In genomic region chr5:138753946-138754302, GRCm38 (mm10) we compare ENCODE assay signal across 8 mouse cellular contexts. TPM values are rescaled to one million over a fixed set of nuclear protein-coding genes. Genes with fewer than 3 reads are reported as not detected.
DNase-seq lines count a peak whose midpoint lies in the region; ATAC-seq and TF ChIP-seq lines count a peak whose summit lies in the region.

No protein-coding gene starts in this region.

- peak overlapping the region; percentile 72; the same call in 1 of the 2 replicates for H3K9ac ChIP-seq in heart, postnatal 0 days (replicated peaks; ENCODE audit: low read depth, low read length)
- H3K9ac ChIP-seq in liver, embryonic 15.5 days: no peak overlapping the region
- H3K9ac ChIP-seq in stomach, embryonic 15.5 days: peak overlapping the region; percentile 58; the same call in 1 of the 2 replicates

- no peak for TF ChIP-seq CTCF in heart, postnatal 0 days (IDR thresholded peaks at IDR 0.05; ENCODE audit: low read depth)

- H3K4me3 ChIP-seq in megakaryocyte, embryonic 14.5 days (replicated peaks): peak overlapping the region; percentile 35
- peak overlapping the region; percentile 53 for H3K4me3 ChIP-seq in heart, postnatal 0 days (ENCODE audit: low read depth, low read length)
- peak overlapping the region; percentile 54 for H3K4me3 ChIP-seq in liver, embryonic 15.5 days (replicated peaks)
- H3K4me3 ChIP-seq in stomach, embryonic 15.5 days (replicated peaks): peak overlapping the region; percentile 70

- 9% methylated on average over 9 of the region's 9 CpGs for WGBS in heart, postnatal 0 days
- WGBS in liver, embryonic 15.5 days (ENCODE audit: insufficient replicate concordance): 17% methylated on average over 9 of the region's 9 CpGs
- 9% methylated on average over 9 of the region's 9 CpGs for WGBS in stomach, embryonic 15.5 days

- peaks cover 6% of the 10 kb centered on the region for H3K36me3 ChIP-seq in megakaryocyte, embryonic 14.5 days (replicated peaks; ENCODE audit: low read length)
- H3K36me3 ChIP-seq in heart, postnatal 0 days (replicated peaks; ENCODE audit: control insufficient read depth, insufficient read depth, low read length): no peaks in the 10 kb centered on the region
- H3K36me3 ChIP-seq in liver, embryonic 15.5 days (replicated peaks): no peaks in the 10 kb centered on the region
- no peaks in the 10 kb centered on the region for H3K36me3 ChIP-seq in stomach, embryonic 15.5 days

- no peaks in the 10 kb centered on the region for H3K9me3 ChIP-seq in megakaryocyte, embryonic 14.5 days
- no peaks in the 10 kb centered on the region for H3K9me3 ChIP-seq in heart, postnatal 0 days (replicated peaks; ENCODE audit: control insufficient read depth, low read length)
- H3K9me3 ChIP-seq in liver, embryonic 15.5 days (replicated peaks): no peaks in the 10 kb centered on the region
- no peaks in the 10 kb centered on the region for H3K9me3 ChIP-seq in stomach, embryonic 15.5 days

- H3K27ac ChIP-seq in heart, postnatal 0 days (ENCODE audit: low read depth): peak overlapping the region; percentile 81
- H3K27ac ChIP-seq in liver, embryonic 15.5 days (replicated peaks): no peak overlapping the region
- H3K27ac ChIP-seq in stomach, embryonic 15.5 days: peak overlapping the region; percentile 94

- peak overlapping the region; percentile 83 for H3K4me2 ChIP-seq in heart, postnatal 0 days (ENCODE audit: low read depth, low read length)
- peak overlapping the region; percentile 64 for H3K4me2 ChIP-seq in liver, embryonic 15.5 days
- peak overlapping the region; percentile 95 for H3K4me2 ChIP-seq in stomach, embryonic 15.5 days

- H3K27me3 ChIP-seq in megakaryocyte, embryonic 14.5 days (replicated peaks): peaks cover 93% of the 10 kb centered on the region
- H3K27me3 ChIP-seq in heart, postnatal 0 days (ENCODE audit: control insufficient read depth, insufficient read depth, low read length): peaks cover 15% of the 10 kb centered on the region; the same call in 1 of the 2 replicates
- H3K27me3 ChIP-seq in liver, embryonic 15.5 days: peaks cover 68% of the 10 kb centered on the region
- peaks cover 10% of the 10 kb centered on the region; the same call in 1 of the 2 replicates for H3K27me3 ChIP-seq in stomach, embryonic 15.5 days (replicated peaks)

- ATAC-seq in megakaryocyte, adult 5-6 weeks (ENCODE audit: poor library complexity, severe bottlenecking): no peak
- no peak for ATAC-seq in heart, postnatal 0 days (ENCODE audit: insufficient read depth, low read depth)
- ATAC-seq in liver, embryonic 15.5 days (ENCODE audit: insufficient read depth): no peak
- ATAC-seq in stomach, embryonic 15.5 days (ENCODE audit: insufficient read depth, low FRiP score, low read depth): no peak

- peaks cover 20% of the 10 kb centered on the region for H3K4me1 ChIP-seq in megakaryocyte, embryonic 14.5 days
- H3K4me1 ChIP-seq in heart, postnatal 0 days (ENCODE audit: control insufficient read depth, insufficient read depth): peaks cover 19% of the 10 kb centered on the region
- H3K4me1 ChIP-seq in liver, embryonic 15.5 days (replicated peaks): peaks cover 8% of the 10 kb centered on the region; the same call in 1 of the 2 replicates
- peaks cover 28% of the 10 kb centered on the region for H3K4me1 ChIP-seq in stomach, embryonic 15.5 days

- peak; percentile 51 for DNase-seq in adrenal gland, adult 2 months
- DNase-seq in adrenal gland, postnatal 4 days (ENCODE audit: low spot score in 2 of 2): no peak
- no peak for DNase-seq in heart, postnatal 0 days (ENCODE audit: low spot score)
- no peak for DNase-seq in thymus, postnatal 25 days

- TF ChIP-seq EP300 in heart, postnatal 0 days (IDR thresholded peaks at IDR 0.05; ENCODE audit: low read depth): no peak

RNA-seq across cellular contexts. Expression of gene Fam20c, which starts 0.4 kb away (rescaled TPM):
- total RNA-seq in adrenal gland, adult 2 months (2021): 10 to 100 TPM in 1 of 2 experiments, 1 to 10 TPM in 1; 8.4 to 20.5 TPM
- 37.7 and 39.7 TPM in 2 replicates for polyA plus RNA-seq in adrenal gland, adult 2 months (2012; rRNA removed)
- 10 to 100 TPM; 22.5 to 26.1 TPM for total RNA-seq in adrenal gland, postnatal 4 days (2021)
- polyA plus RNA-seq in megakaryocyte, embryonic 14.5 days (2012; ENCODE audit: insufficient read depth, low replicate concordance): 8.0 and 54.6 TPM in 2 replicates
- total RNA-seq in megakaryocyte, adult 5-6 weeks (2015): 9.6 and 10.3 TPM in 2 replicates
- 14.0 and 19.0 TPM in 2 replicates for total RNA-seq in megakaryocyte, adult 5-6 weeks (2017)
- total RNA-seq in heart, postnatal 0 days (2014; rRNA removed; ENCODE audit: low replicate concordance): 9.1 and 16.3 TPM in 2 replicates
- 4.4 and 4.6 TPM in 2 replicates for polyA plus RNA-seq in heart, postnatal 0 days (2015; fragmentation: Nextera tagmentation; extraction: Ambion mirVana)
- 11.1 and 14.3 TPM in 2 replicates for polyA plus RNA-seq in liver, embryonic 15.5 days (2015; fragmentation: Nextera tagmentation; extraction: Ambion mirVana)
- polyA plus RNA-seq in stomach, embryonic 15.5 days (2015; fragmentation: Nextera tagmentation; extraction: Ambion mirVana): 11.8 and 11.9 TPM in 2 replicates
